Comparison of ENCODE assay signal across 20 mouse cellular contexts in the genomic region with DNA sequence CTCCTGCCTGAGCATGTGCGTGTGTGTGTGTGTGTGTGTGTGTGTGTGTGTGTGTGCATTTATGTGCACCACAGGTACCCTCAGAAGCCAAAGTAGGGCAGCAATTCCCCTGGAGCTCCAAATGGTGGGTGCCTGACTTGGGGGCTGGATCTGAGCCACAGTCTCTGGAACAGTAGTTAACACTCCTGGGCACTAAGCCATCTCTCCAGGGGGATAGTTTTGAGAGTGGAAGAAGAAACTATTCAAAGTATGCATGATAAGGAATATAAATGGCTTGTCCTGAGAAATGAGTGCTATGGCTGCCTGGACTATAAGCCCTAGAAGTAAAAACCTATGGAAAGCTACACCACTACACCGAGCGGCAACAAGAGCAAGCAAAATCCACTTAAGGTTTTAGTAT.
DNase-seq lines count a peak whose midpoint lies in the region; ATAC-seq and TF ChIP-seq lines count a peak whose summit lies in the region.
"Had no signal": no experiment of that assay in that cellular context is flagged by ENCODE, and none has a peak within 500 bp of the region (broad histone marks: within the 10 kb centered on the region; RNA-seq: fewer than 3 reads in every experiment).

No protein-coding gene starts in this region.

- no peaks in the 10 kb centered on the region for H3K9me3 ChIP-seq in kidney, embryonic 14.5 days (ENCODE audit: control insufficient read depth, low read length)
- H3K9me3 ChIP-seq in heart, postnatal 0 days (replicated peaks; ENCODE audit: control insufficient read depth, low read length) = no peaks in the 10 kb centered on the region
- H3K9me3 ChIP-seq: limb, embryonic 13.5 days; midbrain, embryonic 10.5 days; neural tube, embryonic 13.5 days had no signal

- peak; percentile 76 for DNase-seq in kidney, adult 2 months
- DNase-seq in right cerebral cortex, postnatal 10 days (ENCODE audit: low spot score in 2 of 2) = peak; percentile 56 to 63
- no peak for DNase-seq in right cerebral cortex, postnatal 4 days
- DNase-seq in heart, postnatal 0 days (ENCODE audit: low spot score) = peak; percentile 79
- peak; percentile 61 to 70 for DNase-seq in kidney, postnatal 25 days
- DNase-seq: adrenal gland, postnatal 14 days; cerebellum, adult 9-10 months; embryo, embryonic 11 days; layer of hippocampus, postnatal 36 days; liver, postnatal 0 days; spleen, adult 18-20 months had no signal

- WGBS in kidney, adult 2 months = 68% methylated on average over 3 of the region's 3 CpGs
- 90% methylated on average over 3 of the region's 3 CpGs for WGBS in kidney, embryonic 14.5 days
- WGBS in heart, postnatal 0 days = 28% methylated on average over 3 of the region's 3 CpGs

- H3K4me2 ChIP-seq in kidney, embryonic 14.5 days (replicated peaks; ENCODE audit: low read depth, low read length) = no peak overlapping the region
- H3K4me2 ChIP-seq in heart, postnatal 0 days (ENCODE audit: low read depth, low read length) = peak overlapping the region; percentile 53
- H3K4me2 ChIP-seq: neural tube, embryonic 13.5 days had no signal

- no peaks in the 10 kb centered on the region for H3K27me3 ChIP-seq in kidney, adult 2 months (replicated peaks; ENCODE audit: control insufficient read depth, insufficient read depth, low read length)
- no peaks in the 10 kb centered on the region for H3K27me3 ChIP-seq in kidney, embryonic 14.5 days (ENCODE audit: control insufficient read depth, insufficient read depth, low read length)
- H3K27me3 ChIP-seq in heart, postnatal 0 days (ENCODE audit: control insufficient read depth, insufficient read depth, low read length) = no peaks in the 10 kb centered on the region
- H3K27me3 ChIP-seq: neural tube, embryonic 13.5 days had no signal

- H3K27ac ChIP-seq in kidney, adult 2 months (ENCODE audit: insufficient read depth, low read depth, low read length) = peak overlapping the region; percentile 9; the same call in 1 of the 2 replicates
- no peak overlapping the region for H3K27ac ChIP-seq in kidney, embryonic 14.5 days (ENCODE audit: low read depth, low read length)
- H3K27ac ChIP-seq in heart, postnatal 0 days (ENCODE audit: low read depth) = peak overlapping the region; percentile 94
- H3K27ac ChIP-seq: kidney, postnatal 0 days; limb, embryonic 13.5 days; midbrain, embryonic 10.5 days; neural tube, embryonic 13.5 days had no signal

- no peak; the same call in 1 of the 2 replicates for TF ChIP-seq EP300 in heart, postnatal 0 days (IDR thresholded peaks at IDR 0.05; ENCODE audit: low read depth)

- no peak for TF ChIP-seq CTCF in kidney, adult 2 months (conservative IDR thresholded peaks at IDR 0.05; ENCODE audit: insufficient read depth, insufficient read length, low read depth, low read length)
- TF ChIP-seq CTCF in heart, postnatal 0 days (IDR thresholded peaks at IDR 0.05; ENCODE audit: low read depth) = no peak

- H3K36me3 ChIP-seq in kidney, adult 2 months (ENCODE audit: control insufficient read depth, insufficient read depth, low read length) = no peaks in the 10 kb centered on the region
- no peaks in the 10 kb centered on the region for H3K36me3 ChIP-seq in kidney, embryonic 14.5 days (ENCODE audit: control insufficient read depth, insufficient read depth, low read length)
- H3K36me3 ChIP-seq in heart, postnatal 0 days (replicated peaks; ENCODE audit: control insufficient read depth, insufficient read depth, low read length) = no peaks in the 10 kb centered on the region
- H3K36me3 ChIP-seq: G1E; limb, embryonic 13.5 days; midbrain, embryonic 10.5 days; neural tube, embryonic 13.5 days had no signal

- no peak overlapping the region for H3K9ac ChIP-seq in kidney, embryonic 14.5 days (ENCODE audit: low read depth, low read length)
- no peak overlapping the region for H3K9ac ChIP-seq in heart, postnatal 0 days (replicated peaks; ENCODE audit: low read depth, low read length)
- H3K9ac ChIP-seq: limb, embryonic 13.5 days; liver, postnatal 0 days; neural tube, embryonic 13.5 days had no signal

- no peaks in the 10 kb centered on the region for H3K4me1 ChIP-seq in kidney, adult 2 months (ENCODE audit: control insufficient read depth, insufficient read depth, low read length)
- no peaks in the 10 kb centered on the region for H3K4me1 ChIP-seq in kidney, embryonic 14.5 days (ENCODE audit: control insufficient read depth, insufficient read depth, low read length)
- peaks cover 8% of the 10 kb centered on the region; the same call in 1 of the 2 replicates for H3K4me1 ChIP-seq in heart, postnatal 0 days (ENCODE audit: control insufficient read depth, insufficient read depth)
- H3K4me1 ChIP-seq: limb, embryonic 13.5 days; midbrain, embryonic 10.5 days; neural tube, embryonic 13.5 days had no signal

- ATAC-seq in kidney, embryonic 14.5 days (ENCODE audit: low FRiP score, low TSS enrichment) = no peak
- peak; percentile 72 for ATAC-seq in heart, postnatal 0 days (ENCODE audit: insufficient read depth, low read depth)
- no peak for ATAC-seq in activated CD4-positive, CD25-positive, alpha-beta regulatory T cell, adult 4 months
- ATAC-seq: forebrain, embryonic 14.5 days; hindbrain, embryonic 16.5 days; liver, postnatal 0 days had no signal

- H3K4me3 ChIP-seq in kidney, adult 2 months (ENCODE audit: insufficient read depth, low read depth, low read length) = no peak overlapping the region
- no peak overlapping the region for H3K4me3 ChIP-seq in kidney, embryonic 14.5 days (ENCODE audit: low read length)
- H3K4me3 ChIP-seq in heart, postnatal 0 days (ENCODE audit: low read depth, low read length) = peak overlapping the region; percentile 8; the same call in 1 of the 2 replicates
- H3K4me3 ChIP-seq: limb, embryonic 13.5 days; midbrain, embryonic 10.5 days; neural tube, embryonic 13.5 days had no signal

- no peak for TF ChIP-seq POLR2A in kidney, adult 2 months (IDR thresholded peaks at IDR 0.05; ENCODE audit: low read depth, low read length)
